Mouse (Mus musculus) inflammation-experienced regulatory T-cells, adult 16 weeks (primary cell): ENCODE results near the gene Tas2r135. TPM values are rescaled to one million over a fixed set of nuclear protein-coding genes. Genes with fewer than 3 reads are reported as not detected.

ENCODE experiments used
- polyA plus RNA-seq: library from polyadenylated mRNA; unstranded; fragments of 100-300 nt; shearing (Covaris generic); gene quantifications from one replicate; pipeline ENCODE4 v1.2.1, GENCODE M21; 2017

Gene Tas2r135
- polyA plus RNA-seq: not detected

GRCm38 (mm10) chr6:42405134-42405533 lies at the start of gene Tas2r135:
Gene Tas2r135 (plus strand): TSS chr6:42405434.

DNA sequence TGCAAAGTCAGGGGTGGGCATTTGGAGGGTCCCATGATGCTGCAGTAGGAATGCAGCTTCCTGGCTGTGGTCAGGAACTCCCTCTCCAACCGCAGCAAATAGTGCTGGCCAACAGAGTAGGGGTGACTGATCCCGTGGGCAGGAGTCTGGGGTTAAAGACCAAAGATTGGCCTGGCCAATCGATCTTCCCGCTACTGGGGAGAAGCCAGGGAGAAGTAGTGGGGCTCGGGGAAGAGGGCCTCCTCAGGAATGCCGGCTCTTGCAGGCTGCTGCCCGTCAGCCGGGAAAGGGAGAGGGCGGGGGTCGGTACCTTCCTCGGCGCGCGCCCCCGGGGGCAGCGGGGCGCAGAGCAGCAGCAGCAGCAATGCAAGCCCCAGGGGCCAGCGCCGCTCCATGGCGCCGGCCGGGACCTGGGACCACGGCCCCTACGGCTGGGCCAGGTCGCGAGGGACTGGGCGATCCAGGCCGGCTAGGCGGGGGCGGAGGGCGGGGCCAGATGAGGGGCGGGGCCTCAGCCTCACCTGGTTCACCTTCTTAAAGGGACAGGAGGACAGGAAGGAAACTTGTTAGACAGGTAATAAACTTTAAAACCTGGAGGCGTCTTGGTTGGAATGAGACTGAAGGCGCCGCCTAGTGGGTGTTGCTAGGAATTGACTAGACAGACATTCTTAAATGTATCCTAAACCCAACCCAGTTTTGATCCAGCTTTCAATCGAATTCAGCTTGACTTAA lies 32.3 kb upstream of the Tas2r135 start, which contains the start of gene Epha1:
Gene Epha1 (minus strand): TSS at position 453 of the 732 bp plus-strand sequence.

GRCm38 (mm10) chr6:42399938-42400337 lies 5.3 kb upstream of the Tas2r135 start, which contains the start of gene Tas2r143:
Gene Tas2r143 (plus strand): TSS chr6:42400238.

GRCm38 (mm10) chr6:42434446-42434845 lies 29.2 kb downstream of the Tas2r135 start, which contains the start of gene Tas2r126:
Gene Tas2r126 (plus strand): TSS chr6:42434535.

Other genes starting within 250 kb of the Tas2r135 start
- gene Tas2r144, start 190.1 kb upstream of the Tas2r135 start, polyA plus RNA-seq: not detected
- gene Gstk1, start 159.5 kb upstream of the Tas2r135 start, polyA plus RNA-seq: 12.2 TPM
- not detected for gene Tmem139, start 143.5 kb upstream of the Tas2r135 start, polyA plus RNA-seq
- 77.0 TPM for gene Casp2, start 140.4 kb upstream of the Tas2r135 start, polyA plus RNA-seq
- gene Clcn1, start 118.7 kb upstream of the Tas2r135 start, polyA plus RNA-seq: not detected
- not detected for gene Fam131b, start 80.8 kb upstream of the Tas2r135 start, polyA plus RNA-seq
- gene Zyx, start 55.8 kb upstream of the Tas2r135 start, polyA plus RNA-seq: 98.2 TPM
- 0.38 TPM for gene Epha1, start 32.2 kb upstream of the Tas2r135 start, polyA plus RNA-seq
- gene Tas2r143, start 5.2 kb upstream of the Tas2r135 start, polyA plus RNA-seq: not detected
- not detected for gene Tas2r126, start 29.1 kb downstream of the Tas2r135 start, polyA plus RNA-seq
- gene Olfr458, start 59.8 kb downstream of the Tas2r135 start, polyA plus RNA-seq: not detected
- not detected for gene Olfr457, start 70.9 kb downstream of the Tas2r135 start, polyA plus RNA-seq
- gene Olfr456, start 81.8 kb downstream of the Tas2r135 start, polyA plus RNA-seq: not detected
- not detected for gene Olfr455, start 142.2 kb downstream of the Tas2r135 start, polyA plus RNA-seq
- not detected for gene Tcaf3, start 192.3 kb downstream of the Tas2r135 start, polyA plus RNA-seq
- not detected for gene Tcaf2, start 239.8 kb downstream of the Tas2r135 start, polyA plus RNA-seq